Mouse (Mus musculus) intestine, embryonic 15.5 days (tissue): ENCODE results near the gene Rasl12. TPM values are rescaled to one million over a fixed set of nuclear protein-coding genes. Genes with fewer than 3 reads are reported as not detected.

Source experiments
- ATAC-seq: fragments of 200-750 bp; cut with Nextera tagmentation; 2 replicates; pipeline ENCODE4 v1.8.0; 2017; ENCODE audit warnings: moderate TSS enrichment, moderate library complexity
- H3K27ac ChIP-seq: fragments of 300-500 bp; sonication (generic); 2 replicates; pipeline ENCODE4 v1.5.1; 2015; ENCODE audit warnings: mild to moderate bottlenecking, inconsistent platforms
- H3K27me3 ChIP-seq: fragments of 300-500 bp; sonication (generic); replicated peaks from 2 replicates; pipeline ENCODE4 v1.6.1; 2015; ENCODE audit warnings: inconsistent platforms
- H3K36me3 ChIP-seq: fragments of 300-500 bp; sonication (generic); 2 replicates; pipeline ENCODE4 v1.6.1; 2015; ENCODE audit warnings: inconsistent platforms
- H3K4me1 ChIP-seq: fragments of 300-500 bp; sonication (generic); replicated peaks from 2 replicates; pipeline ENCODE4 v1.6.1; 2015; ENCODE audit warnings: inconsistent platforms
- H3K4me2 ChIP-seq: fragments of 300-500 bp; sonication (generic); replicated peaks from 2 replicates; pipeline ENCODE4 v1.6.1; 2015; ENCODE audit warnings: mild to moderate bottlenecking, inconsistent platforms
- H3K4me3 ChIP-seq: fragments of 300-500 bp; sonication (generic); replicated peaks from 2 replicates; pipeline ENCODE4 v1.5.1; 2015; ENCODE audit warnings: inconsistent platforms
- H3K9ac ChIP-seq: fragments of 300-500 bp; sonication (generic); 2 replicates; pipeline ENCODE4 v1.6.1; 2015; ENCODE audit warnings: inconsistent platforms
- H3K9me3 ChIP-seq: fragments of 300-500 bp; sonication (generic); 2 replicates; pipeline ENCODE4 v1.6.1; 2016; ENCODE audit warnings: inconsistent platforms
- WGBS: fragments of 180-500 bp; shearing (Covaris S2); methylation state at CpG from one replicate; pipeline ENCODE4 v1.1.7; 2015; 5-methylcytosine and 5-hydroxymethylcytosine counted together
- polyA plus RNA-seq: library from polyadenylated mRNA; unstranded; fragments of >200 nt; fragmentation: Nextera tagmentation; extraction: Ambion mirVana; gene quantifications from 2 replicates; pipeline ENCODE4 v1.2.1, GENCODE M21; 2015

The Rasl12 gene
- polyA plus RNA-seq, 1 experiment from 2014 or later = 4.7 TPM

DNA sequence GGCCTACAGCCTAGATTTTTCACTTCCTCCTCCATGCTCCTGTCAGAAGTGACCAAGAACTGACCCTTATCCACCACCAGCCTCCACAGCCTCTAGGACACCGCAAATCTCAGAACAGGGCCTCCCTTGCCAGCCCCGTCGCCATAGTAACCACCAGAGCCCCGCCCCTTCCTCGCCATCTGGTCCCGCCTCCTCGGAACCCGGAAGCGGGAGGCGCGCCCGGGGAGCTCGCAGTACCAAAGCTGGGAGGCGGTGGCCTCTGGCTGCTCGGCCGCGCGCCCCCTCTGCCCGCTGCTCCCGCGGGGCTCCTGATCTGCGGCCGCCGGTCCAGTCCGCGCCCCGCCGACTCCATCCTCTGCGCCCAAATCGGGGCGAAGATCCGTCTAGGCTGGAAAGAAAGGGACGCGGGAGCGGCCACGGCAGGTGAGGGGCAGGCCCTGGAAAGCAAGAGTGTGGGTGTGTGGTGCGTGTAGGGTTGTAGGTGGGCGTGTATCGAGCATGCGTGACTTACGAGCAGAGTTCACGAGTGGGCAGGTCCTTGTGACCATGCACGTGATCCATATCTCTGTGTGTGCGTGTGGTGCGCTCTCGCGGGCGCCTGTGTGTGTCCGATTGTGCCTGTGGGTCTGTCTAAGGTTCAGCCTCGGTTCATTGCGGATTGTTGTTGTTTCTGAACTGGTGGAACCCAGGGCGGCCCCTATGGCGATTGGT, 62.6 kb downstream of the Rasl12 start, which contains the start of gene Spg21:
TSS of gene Spg21 (plus strand) at position 216 of the 711 bp plus-strand sequence.
- Histone ChIP-seq H3K4me2 (peak within 1 kb of the TSS; percentile 69), H3K4me1 (peaks cover 7% of the 10 kb centered on the region), H3K27me3 (no peaks in the 10 kb centered on the region), H3K4me3 (peak within 1 kb of the TSS; percentile 83), H3K9ac (peak within 1 kb of the TSS; percentile 80), H3K9me3 (no peaks in the 10 kb centered on the region), H3K27ac (peak within 1 kb of the TSS; percentile 80), H3K36me3 (0 out of 2 replicates have a peak, but pooled peaks cover 3% of the 10 kb centered on the region)
- peak; percentile 98 for ATAC-seq
- under 1% methylated on average over 53 of the region's 53 CpGs for WGBS

- no peak overlapping the region for H3K4me2 ChIP-seq
- peaks cover 7% of the 10 kb centered on the region for H3K4me1 ChIP-seq
- H3K9me3 ChIP-seq = no peaks in the 10 kb centered on the region
- H3K27ac ChIP-seq = no peak overlapping the region
- no peaks in the 10 kb centered on the region for H3K27me3 ChIP-seq
- 0 out of 2 replicates have a peak, but pooled peaks cover 3% of the 10 kb centered on the region for H3K36me3 ChIP-seq
- no peak for ATAC-seq
- H3K4me3 ChIP-seq = no peak overlapping the region
- no peak overlapping the region for H3K9ac ChIP-seq
- 85% methylated on average over 5 of the region's 5 CpGs for WGBS
These were observed 64.2 kb downstream of the Rasl12 start for GRCm38 (mm10) chr9:65462544-65462943.

DNA sequence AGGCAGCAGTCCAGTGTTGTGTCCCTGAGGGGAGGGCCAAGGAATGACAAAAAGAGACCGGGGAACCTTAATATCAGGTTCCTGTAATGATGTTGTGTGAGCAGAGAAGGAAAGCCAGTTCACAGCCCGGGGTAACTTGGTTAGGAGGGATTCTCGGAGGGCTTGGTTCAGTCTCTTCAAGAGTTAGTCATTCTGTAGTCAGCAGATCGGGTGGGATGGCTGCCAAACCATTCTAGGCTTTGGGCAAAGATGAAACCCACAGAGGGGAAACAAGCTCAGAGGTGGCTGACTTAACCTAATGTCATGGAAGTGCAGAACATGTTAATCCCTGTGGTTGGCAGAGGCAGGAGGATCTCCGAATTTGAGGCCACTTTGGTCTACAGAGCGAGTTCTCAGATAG, 65.9 kb downstream of the Rasl12 start:
- Histone ChIP-seq H3K4me1 (peaks cover 7% of the 10 kb centered on the region), H3K27ac (no peak overlapping the region), H3K9ac (no peak overlapping the region), H3K36me3 (0 out of 2 replicates have a peak, but pooled peaks cover 3% of the 10 kb centered on the region), H3K9me3 (no peaks in the 10 kb centered on the region), H3K4me3 (no peak overlapping the region), H3K27me3 (no peaks in the 10 kb centered on the region), H3K4me2 (no peak overlapping the region)
- 91% methylated on average over 6 of the region's 6 CpGs for WGBS
- ATAC-seq = no peak

Other genes starting within 250 kb of the Rasl12 start
- gene Parp16, start 203.2 kb upstream of the Rasl12 start, polyA plus RNA-seq = 9.4 and 9.7 TPM in 2 replicates
- gene Cilp, start 133.3 kb upstream of the Rasl12 start, polyA plus RNA-seq = 1.5 and 1.8 TPM in 2 replicates
- 45.8 and 48.5 TPM in 2 replicates for gene Clpx, start 104.2 kb upstream of the Rasl12 start, polyA plus RNA-seq
- 8.7 TPM in 2 replicates for gene Pdcd7, start 52.4 kb upstream of the Rasl12 start, polyA plus RNA-seq
- gene Ubap1l, start 37.5 kb upstream of the Rasl12 start, polyA plus RNA-seq = 0.21 and 0.40 TPM in 2 replicates
- gene Kbtbd13, start 6.9 kb upstream of the Rasl12 start, polyA plus RNA-seq = 2.5 and 2.6 TPM in 2 replicates
- 7.4 and 8.7 TPM in 2 replicates for gene Slc51b, start 24.4 kb downstream of the Rasl12 start, polyA plus RNA-seq
- 18.6 and 22.1 TPM in 2 replicates for gene Mtfmt, start 37.3 kb downstream of the Rasl12 start, polyA plus RNA-seq
- gene Spg21, start 62.4 kb downstream of the Rasl12 start, polyA plus RNA-seq = 90.2 and 102 TPM in 2 replicates
- not detected in 2 replicates for gene Ankdd1a, start 121.7 kb downstream of the Rasl12 start, polyA plus RNA-seq
- gene Plekho2, start 181.5 kb downstream of the Rasl12 start, polyA plus RNA-seq = 11.0 and 11.2 TPM in 2 replicates
- 9.1 and 9.6 TPM in 2 replicates for gene Pif1, start 188.7 kb downstream of the Rasl12 start, polyA plus RNA-seq
- gene Rbpms2, start 231.1 kb downstream of the Rasl12 start, polyA plus RNA-seq = 18.9 and 19.6 TPM in 2 replicates